Mouse (Mus musculus): ENCODE data around the gene Prr15l.

Prr15l gene

DNA sequence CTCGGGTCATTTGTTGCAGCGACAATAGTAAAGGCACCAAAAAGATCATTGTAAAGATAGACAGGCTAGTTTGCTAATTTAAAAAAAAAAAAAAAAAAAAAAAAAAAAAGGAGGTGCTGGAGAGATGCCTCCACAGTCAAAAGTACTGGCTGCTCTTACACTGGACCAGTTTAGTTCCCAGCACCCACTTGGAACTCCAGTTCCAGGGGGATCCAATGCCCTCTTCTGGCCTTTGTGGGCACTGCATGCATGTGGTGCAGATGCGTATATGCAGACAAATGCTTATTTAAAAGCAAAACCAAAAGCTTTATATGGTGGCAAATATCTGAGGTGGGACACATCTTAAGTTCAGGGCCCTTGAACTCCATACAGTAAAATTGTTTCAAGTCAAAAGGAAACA lies 22.9 kb downstream of the Prr15l start:
- DNase-seq = no peak

GRCm38 (mm10) chr11:96952426-96952825 lies 24.5 kb downstream of the Prr15l start:
- DNase-seq = no peak

GRCm38 (mm10) chr11:96952896-96953295 lies 25.0 kb downstream of the Prr15l start:
- no peak for DNase-seq

DNA sequence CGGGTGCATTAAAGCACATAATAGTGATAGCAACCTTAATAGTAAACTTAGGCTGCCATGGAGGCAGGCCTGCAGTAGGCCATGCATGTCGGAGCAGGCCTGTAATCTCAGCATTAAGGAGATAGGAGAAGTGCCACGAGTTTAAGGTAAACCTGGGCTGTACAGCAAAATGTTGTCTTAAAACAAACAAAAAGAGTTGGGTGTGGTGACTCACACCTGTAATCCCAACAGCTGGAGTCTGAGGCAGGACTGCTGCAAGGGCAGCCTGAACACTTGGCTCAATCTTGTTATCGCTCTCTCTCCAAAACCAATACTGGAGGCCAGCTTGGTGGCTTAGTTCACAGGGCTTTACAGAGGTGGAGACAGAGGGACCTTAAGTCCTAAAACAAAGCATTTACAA lies 27.2 kb downstream of the Prr15l start:
- DNase-seq = no peak

DNA sequence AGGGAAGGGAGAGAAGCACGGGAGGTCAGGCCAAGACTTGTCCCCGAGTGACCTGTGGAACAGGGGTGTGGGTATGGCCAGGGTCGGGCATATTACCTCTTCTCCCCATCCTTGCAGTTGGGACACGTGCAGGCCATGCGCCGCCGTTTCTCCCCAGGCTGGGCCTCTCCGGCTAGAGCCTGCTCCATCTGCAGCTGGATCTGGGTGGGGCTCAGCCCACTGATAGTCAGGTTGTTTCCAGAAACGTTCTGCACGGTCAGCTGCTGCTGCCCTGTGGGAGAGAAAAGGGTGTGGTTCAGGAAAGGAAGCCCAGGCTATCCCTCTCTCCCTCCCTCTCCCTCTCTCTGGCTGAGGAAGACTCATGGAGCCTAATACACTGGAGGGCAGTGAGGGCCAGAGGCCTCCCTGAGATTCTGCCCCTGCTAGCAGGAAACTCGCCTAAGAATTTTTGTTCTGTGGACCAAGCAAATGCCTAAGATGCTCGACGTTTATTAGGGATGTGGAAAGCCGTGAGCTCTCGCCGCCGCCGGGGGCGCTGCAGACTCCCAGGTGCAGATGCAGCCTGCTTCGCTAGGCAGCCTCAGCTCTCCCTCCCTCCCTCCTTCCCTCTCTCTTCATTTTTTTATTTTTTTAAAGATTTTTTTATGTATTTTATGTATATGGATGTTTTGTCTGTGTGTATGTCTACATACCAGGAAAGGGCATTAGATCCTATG lies 28.3 kb downstream of the Prr15l start:
- DNase-seq = no peak

DNA sequence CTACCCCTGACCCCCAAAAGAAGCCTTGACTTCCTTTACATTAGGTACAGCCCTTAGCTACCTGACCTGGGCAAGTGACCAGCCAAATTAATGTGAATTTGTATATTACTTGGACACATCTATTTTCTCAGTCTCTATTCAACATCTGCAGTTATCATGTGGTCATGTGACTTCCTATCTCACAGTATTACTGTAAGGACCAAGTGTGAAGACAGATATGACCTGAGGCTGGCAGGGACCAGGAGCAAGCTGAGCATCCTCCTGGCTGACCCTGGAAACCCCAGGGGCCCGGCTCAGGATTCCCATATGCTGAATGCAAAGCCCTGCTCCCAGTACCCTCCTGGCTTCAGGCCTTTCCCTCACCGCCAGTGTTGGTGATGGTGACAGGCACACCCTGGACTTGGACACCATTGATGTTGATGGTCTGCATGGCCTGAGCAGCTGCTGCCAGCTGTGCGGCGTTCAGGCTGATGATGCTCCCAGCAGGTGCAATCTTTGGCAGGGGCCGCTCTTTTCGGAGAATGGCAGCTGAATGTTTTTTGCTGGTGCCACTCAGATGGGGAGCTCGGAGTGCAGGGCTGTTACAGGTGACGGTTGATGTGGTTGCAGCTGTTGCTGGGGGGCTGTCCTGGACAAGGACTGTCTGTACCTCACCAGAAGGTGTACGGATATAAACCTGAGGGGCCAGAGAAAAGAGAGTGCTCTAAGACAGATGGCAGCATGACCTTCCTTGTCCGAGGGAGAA lies 29.3 kb downstream of the Prr15l start:
- peak; percentile 44 to 70 for DNase-seq

DNA sequence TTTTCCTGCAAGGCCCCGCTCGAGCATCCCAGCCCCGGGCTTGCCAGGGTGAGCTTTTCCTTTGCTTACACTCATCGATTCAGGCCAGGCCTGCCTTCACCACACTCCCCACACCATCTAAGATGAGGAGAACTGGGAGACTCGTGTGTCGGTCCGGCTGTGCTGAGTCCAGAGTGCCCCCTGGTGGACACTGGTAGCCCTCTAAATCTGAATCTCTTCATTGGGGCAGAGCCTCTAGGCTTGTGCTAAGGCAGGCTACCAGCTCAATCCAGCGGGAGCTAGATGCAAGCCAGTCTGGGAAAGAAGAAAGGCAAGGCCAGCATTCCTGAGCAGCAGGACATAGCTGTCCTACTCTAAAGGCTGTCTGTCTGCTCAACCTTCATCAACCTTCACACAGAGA lies 35.7 kb downstream of the Prr15l start:
- DNase-seq = peak; percentile 66 to 76

DNA sequence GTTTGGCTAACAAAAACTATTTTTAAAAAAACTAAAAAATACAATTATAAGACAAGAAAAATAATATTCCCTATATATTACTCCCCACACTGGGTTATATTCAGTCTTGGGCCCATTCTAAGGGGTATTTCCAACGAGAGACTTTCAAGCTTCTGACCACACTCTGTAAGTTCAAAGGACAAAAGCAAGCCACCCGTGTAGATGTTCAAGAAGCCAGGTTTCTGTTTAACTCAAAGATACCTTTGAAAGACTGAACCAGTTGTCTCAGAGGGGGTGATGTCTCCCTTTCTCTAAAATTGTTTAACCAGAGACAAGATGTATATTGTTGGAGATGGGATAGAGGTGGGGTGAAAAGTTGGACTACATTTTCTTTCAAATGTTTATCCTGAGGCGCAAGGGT lies 38.3 kb downstream of the Prr15l start:
- DNase-seq = no peak

DNA sequence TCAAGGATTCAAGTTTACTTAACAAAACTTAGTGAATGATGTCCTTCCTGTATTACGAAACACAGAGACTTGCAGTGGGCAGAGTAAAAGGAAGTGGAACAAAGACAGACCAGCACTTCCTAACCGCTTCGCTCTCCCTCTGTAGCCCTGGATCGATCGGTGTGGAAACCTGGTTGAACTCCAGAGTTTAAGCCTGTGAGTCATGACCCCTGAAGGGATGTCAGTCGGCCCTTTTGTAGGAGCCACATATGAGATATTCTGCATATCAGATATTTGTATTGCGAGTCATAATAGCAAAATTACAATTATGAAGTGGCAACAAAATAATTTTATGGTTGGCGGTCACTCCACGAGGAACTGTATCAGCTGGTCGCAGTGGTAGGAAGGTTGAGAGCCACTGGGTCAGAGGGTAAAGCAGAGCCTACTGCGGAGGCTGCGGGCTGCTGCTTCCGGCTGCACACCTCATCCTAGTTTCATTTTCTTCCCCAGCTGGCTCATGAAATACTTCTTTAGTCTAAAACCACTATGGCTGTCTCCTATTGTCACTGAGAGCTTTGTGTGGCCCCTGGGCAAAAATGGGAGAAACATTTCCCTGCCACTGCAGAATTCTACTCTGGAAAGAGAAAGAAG lies 39.1 kb downstream of the Prr15l start:
- no peak for DNase-seq

DNA sequence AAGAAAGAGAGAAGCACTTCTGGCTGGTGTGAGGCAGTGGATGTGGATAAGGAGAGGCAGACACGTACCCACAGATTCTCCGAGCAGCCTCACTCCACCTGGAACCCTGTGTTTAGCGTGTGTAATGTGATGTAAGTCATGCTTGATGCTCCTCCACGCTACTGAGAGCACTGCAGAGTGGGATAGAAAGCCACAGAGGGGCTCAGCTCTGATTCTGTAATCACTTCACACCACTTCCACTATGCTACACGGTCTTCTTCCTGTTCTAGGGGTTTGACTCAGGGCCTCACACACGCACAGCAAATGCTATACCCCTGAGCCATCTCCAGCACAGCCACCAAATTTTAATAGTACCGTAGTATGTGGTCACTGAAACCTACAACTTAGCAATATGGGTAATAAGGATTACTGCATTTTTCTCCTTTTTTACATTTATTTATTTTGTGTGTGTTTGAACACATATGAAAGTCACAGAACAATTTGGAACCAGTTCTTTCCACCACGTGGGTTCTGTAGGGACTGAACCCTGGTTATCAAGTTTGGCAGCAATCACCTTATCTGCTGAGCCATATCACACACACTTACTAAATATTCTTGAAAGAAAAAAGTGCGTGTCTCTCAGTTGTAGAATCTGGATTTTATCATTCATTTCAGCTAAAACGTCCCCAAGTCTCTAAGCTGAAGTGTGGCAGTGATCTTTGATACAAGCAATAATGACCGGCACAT lies 39.8 kb downstream of the Prr15l start:
- DNase-seq = no peak

GRCm38 (mm10) chr11:96968476-96968875 lies 40.6 kb downstream of the Prr15l start:
- DNase-seq = no peak

- no peak for DNase-seq
Observed at GRCm38 (mm10) chr11:96969280-96969722, 41.4 kb downstream of the Prr15l start.

GRCm38 (mm10) chr11:96969746-96970145 lies 41.8 kb downstream of the Prr15l start:
- no peak for DNase-seq

GRCm38 (mm10) chr11:96970341-96970740 lies 42.4 kb downstream of the Prr15l start:
- no peak for DNase-seq

DNA sequence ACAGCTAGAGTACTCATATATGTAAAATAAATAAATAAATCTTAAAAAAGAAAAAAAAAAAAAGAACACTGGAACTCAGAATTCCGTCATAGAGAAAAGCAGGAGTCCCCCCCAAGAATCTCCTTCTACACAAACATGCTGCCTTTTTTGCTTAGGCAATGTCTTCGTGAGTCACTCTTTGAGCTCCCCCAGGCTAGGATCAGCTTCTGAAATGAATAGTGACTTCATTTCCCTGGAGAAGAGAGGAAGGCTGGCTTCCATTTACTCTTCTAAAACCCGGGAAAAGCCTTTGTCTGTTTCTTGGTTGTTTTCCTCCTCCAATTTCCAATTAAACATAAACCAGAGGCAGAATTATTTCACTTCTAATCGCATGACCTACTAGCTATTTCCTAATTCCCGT lies 45.0 kb downstream of the Prr15l start:
- DNase-seq = no peak

- no peak for DNase-seq
Observed at GRCm38 (mm10) chr11:96973426-96973964, 45.6 kb downstream of the Prr15l start.

DNA sequence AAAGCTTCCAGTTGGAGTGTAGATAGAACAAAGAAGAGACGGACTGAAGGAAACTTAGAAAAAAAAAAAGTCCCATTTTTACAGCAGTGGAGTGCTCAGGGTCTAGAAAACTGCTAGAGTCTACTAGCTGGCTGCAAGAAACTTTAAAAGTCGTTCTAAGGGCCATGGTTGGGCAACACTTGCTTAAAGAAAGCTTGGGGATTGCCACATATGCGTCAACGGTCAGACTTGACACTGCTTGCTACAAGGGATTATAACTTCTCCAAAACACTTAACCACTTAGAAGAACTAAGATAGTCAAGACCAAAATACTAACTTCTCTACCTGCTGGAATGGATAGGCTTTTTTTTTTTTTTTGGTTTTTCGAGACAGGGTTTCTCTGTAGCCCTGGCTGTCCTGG lies 46.9 kb downstream of the Prr15l start:
- DNase-seq = no peak

DNA sequence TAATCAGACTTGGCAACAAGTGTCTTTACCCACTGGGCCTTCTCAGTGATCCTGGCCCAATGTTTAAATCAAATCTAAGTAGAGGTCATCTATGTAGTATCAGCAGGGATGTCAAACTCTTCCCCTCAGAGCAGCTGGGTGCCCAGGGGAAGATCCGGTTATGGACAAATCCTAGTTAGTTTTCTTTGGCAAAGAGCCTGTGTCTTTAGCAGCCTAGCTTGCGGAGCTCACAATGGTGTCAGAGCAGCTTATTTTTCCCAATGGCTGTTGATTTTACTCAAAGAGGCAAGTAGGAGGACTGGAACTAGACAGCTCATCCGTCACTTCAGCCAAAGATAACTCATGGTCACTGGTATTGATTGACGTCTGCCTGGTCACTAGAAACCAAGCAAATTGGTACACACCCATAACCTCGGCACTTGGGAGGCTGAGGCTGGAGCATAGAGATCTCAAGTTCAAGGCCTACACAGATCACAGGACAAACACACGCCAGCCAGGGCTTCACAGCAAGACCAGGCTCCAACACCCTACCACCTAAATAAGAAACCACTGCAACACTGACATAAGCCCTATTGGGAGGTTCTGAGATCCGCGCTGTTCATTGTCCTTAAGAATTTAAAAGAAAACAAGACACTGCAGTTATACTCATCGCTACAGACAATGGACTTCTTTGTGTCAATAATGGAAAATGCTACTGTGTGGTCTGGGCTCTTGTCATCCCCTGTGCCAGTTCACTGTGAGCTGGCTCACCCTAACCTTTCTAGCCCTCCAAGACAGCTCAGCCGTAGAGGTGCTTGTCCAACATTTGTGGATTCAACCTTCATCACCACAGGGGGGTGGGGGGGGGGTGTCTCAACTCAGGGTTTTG lies 47.8 kb downstream of the Prr15l start:
- DNase-seq = no peak

DNA sequence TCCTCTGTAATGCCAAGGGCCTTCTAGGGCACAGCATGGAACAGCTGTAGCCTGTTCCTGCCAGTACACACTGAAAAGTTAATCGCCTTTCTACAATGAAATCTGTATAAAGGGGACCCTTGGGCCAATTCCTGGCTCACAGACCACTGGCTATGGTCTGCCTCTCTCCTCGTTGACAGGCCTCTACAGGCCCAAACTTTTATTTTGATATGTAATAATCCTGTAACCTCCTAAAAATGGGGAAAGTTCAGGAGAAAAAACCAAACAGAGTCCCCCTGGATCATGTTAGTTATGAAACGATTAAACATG lies 48.4 kb downstream of the Prr15l start:
- no peak for DNase-seq

- DNase-seq = peak; percentile 75 to 77
Observed at GRCm38 (mm10) chr11:96976911-96977591, 49.1 kb downstream of the Prr15l start.

DNA sequence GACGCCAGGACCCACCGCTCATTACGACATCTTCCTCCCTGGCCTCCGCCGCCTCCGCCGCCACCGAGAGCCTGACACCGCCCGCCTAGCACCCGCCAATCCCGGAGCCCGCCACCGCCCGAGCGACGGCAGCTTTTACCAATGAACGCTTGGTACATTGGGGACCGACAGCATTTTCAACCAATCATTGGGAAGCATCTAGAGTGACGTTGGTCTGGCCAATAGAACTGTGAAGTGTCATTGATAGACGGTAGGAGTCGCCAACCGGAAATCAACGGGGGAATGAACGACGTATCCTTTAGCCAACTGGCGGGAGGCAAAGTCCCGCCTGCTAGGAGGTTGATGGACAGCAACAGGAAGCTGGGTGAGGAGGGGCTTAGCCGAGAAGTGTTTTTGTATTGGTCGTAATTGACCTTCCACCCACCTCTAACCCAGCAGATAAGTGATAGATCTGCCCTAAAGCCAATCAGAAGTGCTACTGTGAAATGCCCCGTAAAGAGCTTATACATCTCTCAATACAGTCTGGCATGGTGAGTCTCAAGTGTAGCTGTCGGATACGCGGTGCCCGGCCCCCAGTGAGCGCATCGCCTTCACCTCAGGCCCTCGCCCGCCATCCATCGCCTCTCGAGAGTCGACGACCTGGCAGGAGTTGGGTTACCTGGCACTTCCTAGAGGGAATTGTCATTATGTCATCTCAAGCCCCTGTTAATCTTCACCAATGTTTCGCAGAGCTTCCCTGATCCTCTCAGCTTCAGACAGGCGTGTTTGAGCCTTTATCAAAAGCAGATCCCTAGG lies 49.9 kb downstream of the Prr15l start:
- peak; percentile 98 to 99 for DNase-seq

Data from thymus, adult 18-20 months (tissue).